Mouse (Mus musculus) telencephalon, adult 2 months (tissue): Measurements from ENCODE around the gene Kcnn3.

Source experiments
- DNase-seq: peaks from one replicate; pipeline ENCODE4 v3.0.0-alpha.2; 2011; ENCODE audit warnings: low read depth, low spot score

Kcnn3 gene

GRCm38 (mm10) chr3:89664808-89665207 is 144.8 kb downstream of the Kcnn3 start:
- no peak for DNase-seq

GRCm38 (mm10) chr3:89667131-89667530 is 147.2 kb downstream of the Kcnn3 start:
- no peak for DNase-seq

- DNase-seq, result no peak
Observed at GRCm38 (mm10) chr3:89671334-89671733, 151.4 kb downstream of the Kcnn3 start.

- DNase-seq, result no peak
Observed at GRCm38 (mm10) chr3:89672573-89673317, 152.8 kb downstream of the Kcnn3 start.

GRCm38 (mm10) chr3:89677617-89678016 is 157.7 kb downstream of the Kcnn3 start:
- DNase-seq, result no peak

GRCm38 (mm10) chr3:89686031-89686430 is 166.1 kb downstream of the Kcnn3 start:
- DNase-seq, result no peak

GRCm38 (mm10) chr3:89688694-89689581 is 169.0 kb downstream of the Kcnn3 start:
- DNase-seq, result peak; percentile 70

- DNase-seq, result no peak
Observed at GRCm38 (mm10) chr3:89691776-89692175, 171.8 kb downstream of the Kcnn3 start.

GRCm38 (mm10) chr3:89696152-89696821 is 176.3 kb downstream of the Kcnn3 start:
- DNase-seq, result peak; percentile 68

GRCm38 (mm10) chr3:89698958-89699357 is 179.0 kb downstream of the Kcnn3 start:
- no peak for DNase-seq

GRCm38 (mm10) chr3:89700461-89700860 is 180.5 kb downstream of the Kcnn3 start:
- DNase-seq, result no peak

GRCm38 (mm10) chr3:89703596-89703995 is 183.6 kb downstream of the Kcnn3 start:
- DNase-seq, result no peak

GRCm38 (mm10) chr3:89704064-89704463 is 184.1 kb downstream of the Kcnn3 start:
- peak; percentile 13 for DNase-seq

GRCm38 (mm10) chr3:89714359-89715206 is 194.6 kb downstream of the Kcnn3 start, which contains the start of gene Adar:
Gene Adar, plus strand, starts transcription at chr3:89715022.
- peak; percentile 80 for DNase-seq

- no peak for DNase-seq
Observed at GRCm38 (mm10) chr3:89715207-89715966, 195.4 kb downstream of the Kcnn3 start.

- no peak for DNase-seq
Observed at GRCm38 (mm10) chr3:89715967-89716256, 195.9 kb downstream of the Kcnn3 start.

- DNase-seq, result no peak
Observed at GRCm38 (mm10) chr3:89722032-89722431, 202.1 kb downstream of the Kcnn3 start.

GRCm38 (mm10) chr3:89723400-89724084 is 203.6 kb downstream of the Kcnn3 start:
- DNase-seq, result peak; percentile 62
